Mouse (Mus musculus) embryonic fibroblast, embryonic 13.5 days (primary cell): ENCODE results near the gene Ncs1.

Experiments
- CTCF ChIP-seq: IDR thresholded peaks from 2 replicates; pipeline ENCODE4 v1.5.1; 2011; ENCODE audit warnings: mild to moderate bottlenecking, control low read depth, low read length, moderate library complexity, borderline replicate concordance; ENCODE audit not compliant: insufficient read depth
- POLR2A ChIP-seq: IDR thresholded peaks from 2 replicates; pipeline ENCODE4 v1.6.1; 2011; ENCODE audit warnings: low read depth, mild to moderate bottlenecking, control low read depth, low read length, moderate library complexity

- TF ChIP-seq CTCF (no peak), POLR2A (no peak)
These were observed 43.8 kb upstream of the Ncs1 start for GRCm38 (mm10) chr2:31201851-31202250.
